Mouse (Mus musculus) inflammation-experienced regulatory T-cells (primary cell): Measurements from ENCODE around the gene Rsad1. TPM values are rescaled to one million over a fixed set of nuclear protein-coding genes. Genes with fewer than 3 reads are reported as not detected.

Source experiments
- polyA plus RNA-seq, 2 experiments: library from polyadenylated mRNA; unstranded; fragments of 100-300 nt; shearing (Covaris generic); gene quantifications; one replicate each; pipeline ENCODE4 v1.2.1; 2017

Rsad1 gene
- polyA plus RNA-seq, result 1 to 10 TPM; 3.3 to 4.2 TPM

DNA sequence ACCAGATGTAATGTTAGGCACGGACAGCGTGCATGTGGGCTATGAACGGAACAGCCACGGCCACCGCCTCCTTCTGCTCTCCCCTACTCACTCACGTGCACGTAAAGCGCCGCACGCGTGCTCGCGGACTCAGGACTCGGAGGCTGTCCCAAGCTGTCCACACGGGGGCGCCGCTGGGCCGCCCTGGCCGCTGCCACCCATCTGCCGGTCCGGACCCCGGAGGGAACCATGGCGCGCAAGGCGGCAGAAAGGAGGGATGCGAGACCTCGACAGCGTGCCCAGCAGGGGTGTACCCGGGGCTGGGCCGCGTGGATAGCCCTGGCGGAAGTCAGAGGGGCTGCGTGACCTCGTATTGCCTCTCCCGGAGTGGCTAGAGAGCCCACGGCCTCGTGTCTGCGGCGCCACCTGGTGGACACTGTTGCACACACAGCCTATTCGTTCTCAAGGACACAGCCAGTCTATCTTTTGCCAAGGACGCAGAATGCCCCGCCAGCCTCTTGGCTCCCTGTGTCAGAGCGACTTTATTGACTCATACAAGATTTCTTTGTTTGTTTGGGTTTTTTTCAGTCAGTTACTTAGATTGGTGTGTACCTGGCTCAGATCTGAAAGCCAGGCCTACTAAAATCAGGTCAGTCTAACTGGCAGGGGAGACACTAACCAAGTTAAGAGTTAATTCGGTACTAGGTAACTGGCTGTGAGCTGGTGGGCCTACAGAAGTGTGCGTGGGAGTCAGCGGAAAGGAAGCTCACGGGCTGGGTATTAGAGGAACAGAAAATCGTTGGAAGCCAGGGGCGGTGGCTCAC lies at the start of gene Rsad1:
Gene Rsad1, minus strand, starts transcription at position 368 of the 803 bp plus-strand sequence.

DNA sequence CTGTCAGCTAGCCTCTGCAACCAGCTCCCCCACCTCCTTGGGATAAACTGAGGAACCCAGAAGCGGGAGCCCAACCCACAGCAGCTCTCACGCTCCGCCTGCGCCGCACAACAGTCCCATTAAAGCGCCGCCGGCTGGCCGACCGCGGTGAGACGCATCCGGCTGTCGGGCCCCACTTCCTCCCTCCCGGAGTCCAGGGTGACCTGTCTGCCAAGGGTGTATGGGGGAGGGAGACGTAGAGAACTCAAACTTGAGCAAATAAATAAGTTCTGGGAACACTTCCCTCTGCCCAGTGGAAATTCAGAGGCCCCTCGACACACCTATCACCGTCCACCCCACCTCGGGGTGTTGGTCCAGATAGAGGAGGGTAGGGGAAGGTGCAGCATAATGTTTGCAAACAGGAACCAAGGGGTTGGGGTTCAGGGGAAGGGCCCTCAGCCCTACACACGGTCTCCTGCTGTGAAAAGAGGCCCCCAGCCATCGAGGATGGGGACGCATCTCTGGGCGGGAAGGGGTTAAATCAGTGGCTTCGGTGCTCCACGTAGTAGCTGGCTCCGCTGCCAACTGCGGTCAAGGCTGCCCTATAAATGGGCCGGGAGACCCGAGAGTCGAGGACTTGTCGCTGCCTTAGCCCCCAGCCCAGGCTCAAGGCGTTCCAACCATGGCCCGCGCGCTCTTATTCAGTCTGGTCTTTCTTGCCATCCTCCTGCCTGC lies 15.5 kb upstream of the Rsad1 start, which contains the start of gene Chad:
Gene Chad, plus strand, starts transcription at position 611 of the 714 bp plus-strand sequence.

DNA sequence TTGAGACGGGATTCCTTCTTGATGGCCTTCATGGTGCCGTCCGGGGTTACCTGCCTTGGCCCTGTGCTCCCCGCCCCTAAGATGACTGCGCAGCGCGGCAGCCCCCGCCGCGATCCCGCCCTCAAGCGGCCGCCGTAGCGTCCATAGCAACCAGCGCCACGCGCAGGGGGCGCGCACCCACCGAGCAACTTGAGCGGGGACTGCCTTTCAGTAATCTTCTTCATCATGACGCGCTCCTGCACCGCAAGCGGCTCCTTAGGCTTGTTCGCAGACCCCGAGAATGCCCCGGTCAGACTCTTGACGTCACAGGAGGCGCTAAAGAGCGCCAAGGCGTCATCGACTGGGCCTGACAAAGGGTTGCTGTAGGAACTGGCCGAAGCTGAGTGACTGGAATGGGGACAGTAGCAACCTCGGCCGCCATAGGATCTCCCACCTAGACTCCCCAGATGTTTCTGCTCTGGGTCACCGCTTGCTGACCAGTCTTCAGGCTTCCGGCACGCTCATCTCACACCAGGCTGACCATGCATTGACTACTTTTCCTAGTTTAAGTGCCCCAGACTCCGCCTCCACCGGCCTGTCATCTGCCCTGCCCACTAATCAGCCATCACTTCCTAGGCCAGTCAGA lies 27.7 kb downstream of the Rsad1 start, which contains the start of gene Mycbpap:
Gene Mycbpap, minus strand, starts transcription at position 524 of the 625 bp plus-strand sequence.

DNA sequence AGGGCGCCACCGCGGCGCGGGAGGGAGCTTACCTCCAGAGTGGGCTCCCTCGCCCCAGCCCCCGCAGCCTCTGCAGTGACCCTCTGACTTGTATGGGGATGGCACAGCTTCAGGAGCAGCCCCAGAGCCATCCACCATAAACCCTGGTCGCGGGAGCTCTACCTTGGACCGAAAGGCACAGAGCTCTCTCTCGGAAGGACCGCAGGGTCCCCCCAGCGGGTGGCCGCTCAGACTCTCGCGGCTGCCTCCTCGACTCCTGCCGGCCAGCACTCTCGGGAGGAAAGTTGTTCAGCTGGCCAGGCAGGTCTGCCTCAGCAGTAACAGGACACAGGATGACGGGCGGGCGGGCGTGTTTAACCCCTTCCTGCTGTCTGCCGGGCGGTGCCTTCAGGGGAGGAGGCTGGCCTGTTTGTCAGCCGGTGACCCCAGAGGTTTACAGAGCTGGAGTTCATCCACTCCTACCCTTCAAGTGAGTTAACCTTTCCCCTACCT lies 49.3 kb downstream of the Rsad1 start, which contains the start of gene Epn3:
Gene Epn3, minus strand, starts transcription at position 314 of the 492 bp plus-strand sequence.

Other genes starting within 250 kb of the Rsad1 start
- 10 to 100 TPM; 84.5 to 86.3 TPM for gene Luc7l3, start 227.3 kb downstream of the Rsad1 start, polyA plus RNA-seq
- 10 to 100 TPM; 52.0 to 56.5 TPM for gene Ankrd40, start 221.3 kb downstream of the Rsad1 start, polyA plus RNA-seq
- 1 to 10 TPM; 4.2 to 9.9 TPM for gene Abcc3, start 156.3 kb downstream of the Rsad1 start, polyA plus RNA-seq
- gene Cacna1g, start 75.1 kb downstream of the Rsad1 start, polyA plus RNA-seq, result under 1 TPM; 0.19 to 0.24 TPM
- gene Spata20, start 63.1 kb downstream of the Rsad1 start, polyA plus RNA-seq, result under 1 TPM in 1 of 2 experiments, not detected in 1; 0.36 TPM
- gene Epn3, start 49.3 kb downstream of the Rsad1 start, polyA plus RNA-seq, result under 1 TPM; 0.43 to 0.54 TPM
- under 1 TPM; 0.29 to 0.74 TPM for gene Mycbpap, start 27.5 kb downstream of the Rsad1 start, polyA plus RNA-seq
- gene Chad, start 15.8 kb upstream of the Rsad1 start, polyA plus RNA-seq, result 1 to 10 TPM in 1 of 2 experiments, under 1 TPM in 1; 0.83 to 1.2 TPM
- 1 to 10 TPM; 4.8 to 6.3 TPM for gene Acsf2, start 52.6 kb upstream of the Rsad1 start, polyA plus RNA-seq
- gene Lrrc59, start 80.5 kb upstream of the Rsad1 start, polyA plus RNA-seq, result 10 to 100 TPM; 55.9 to 61.2 TPM
- 10 to 100 TPM; 49.9 to 60.9 TPM for gene Mrpl27, start 104.5 kb upstream of the Rsad1 start, polyA plus RNA-seq
- 1 to 10 TPM in 1 of 2 experiments, under 1 TPM in 1; 0.99 to 1.3 TPM for gene Eme1, start 104.7 kb upstream of the Rsad1 start, polyA plus RNA-seq
- gene Xylt2, start 128.3 kb upstream of the Rsad1 start, polyA plus RNA-seq, result 10 to 100 TPM; 28.2 to 71.6 TPM
- under 1 TPM in 1 of 2 experiments, not detected in 1; 0.28 TPM for gene Gm11541, start 155.2 kb upstream of the Rsad1 start, polyA plus RNA-seq
- not detected for gene Cdc34b, start 192.5 kb upstream of the Rsad1 start, polyA plus RNA-seq
- gene Tmem92, start 233.4 kb upstream of the Rsad1 start, polyA plus RNA-seq, result under 1 TPM; 0.14 to 0.86 TPM